Comparison of ENCODE assay signal across 18 mouse cellular contexts in genomic region chr2:121268446-121268845, GRCm38 (mm10). TPM values are rescaled to one million over a fixed set of nuclear protein-coding genes. Genes with fewer than 3 reads are reported as not detected.
DNase-seq lines count a peak whose midpoint lies in the region; ATAC-seq lines count a peak whose summit lies in the region.
"Had no signal": no experiment of that assay in that cellular context is flagged by ENCODE, and none has a peak within 500 bp of the region (broad histone marks: within the 10 kb centered on the region; RNA-seq: fewer than 3 reads in every experiment).

No protein-coding gene starts in this region.

- no peaks in the 10 kb centered on the region for H3K9me3 ChIP-seq in heart, embryonic 10.5 days
- H3K9me3 ChIP-seq in midbrain, embryonic 12.5 days: no peaks in the 10 kb centered on the region
- H3K9me3 ChIP-seq in midbrain, embryonic 11.5 days (ENCODE audit: control insufficient read depth, low read length): no peaks in the 10 kb centered on the region
- H3K9me3 ChIP-seq in hindbrain, embryonic 13.5 days: no peaks in the 10 kb centered on the region
- no peaks in the 10 kb centered on the region for H3K9me3 ChIP-seq in midbrain, embryonic 15.5 days
- H3K9me3 ChIP-seq: embryonic facial prominence, embryonic 15.5 days; liver, embryonic 12.5 days had no signal

- peaks cover 52% of the 10 kb centered on the region for H3K36me3 ChIP-seq in heart, embryonic 10.5 days
- H3K36me3 ChIP-seq in midbrain, embryonic 12.5 days: peaks cover 45% of the 10 kb centered on the region
- H3K36me3 ChIP-seq in midbrain, embryonic 11.5 days (ENCODE audit: control insufficient read depth, insufficient read depth, low read length): peaks cover 8% of the 10 kb centered on the region
- H3K36me3 ChIP-seq in hindbrain, embryonic 13.5 days: peaks cover 38% of the 10 kb centered on the region
- H3K36me3 ChIP-seq in midbrain, embryonic 15.5 days (replicated peaks): peaks cover 15% of the 10 kb centered on the region; the same call in 1 of the 2 replicates

- ATAC-seq in midbrain, embryonic 12.5 days (ENCODE audit: low FRiP score, low read depth): no peak
- no peak for ATAC-seq in midbrain, embryonic 11.5 days (ENCODE audit: low FRiP score)
- ATAC-seq in hindbrain, embryonic 13.5 days (ENCODE audit: low FRiP score): no peak
- ATAC-seq in midbrain, embryonic 15.5 days (replicated peaks): no peak
- ATAC-seq: forebrain, embryonic 16.5 days; liver, embryonic 12.5 days had no signal

- no peak overlapping the region for H3K9ac ChIP-seq in midbrain, embryonic 12.5 days (replicated peaks)
- no peak overlapping the region for H3K9ac ChIP-seq in midbrain, embryonic 11.5 days (ENCODE audit: low read length)
- peak overlapping the region; percentile 89 for H3K9ac ChIP-seq in hindbrain, embryonic 13.5 days
- no peak overlapping the region for H3K9ac ChIP-seq in midbrain, embryonic 15.5 days
- H3K9ac ChIP-seq: embryonic facial prominence, embryonic 15.5 days; liver, embryonic 12.5 days had no signal

- DNase-seq in heart, embryonic 10.5 days (ENCODE audit: low spot score): peak; percentile 69
- no peak for DNase-seq in heart, postnatal 36 days
- no peak for DNase-seq in midbrain, embryonic 11.5 days (ENCODE audit: low spot score, missing footprints)
- DNase-seq in cerebellum, postnatal 10 days: no peak
- DNase-seq: gastrocnemius, adult 2 months; heart, adult 2 months; heart, postnatal 10 days; kidney, adult 18-20 months; kidney, postnatal 25 days; layer of hippocampus, adult 9-11 months; lung, postnatal 10 days had no signal

- intact Hi-C loops in heart, postnatal 36 days (cut with DNase I): no loop called here

- H3K27ac ChIP-seq in heart, embryonic 10.5 days: no peak overlapping the region
- H3K27ac ChIP-seq in midbrain, embryonic 12.5 days (replicated peaks): no peak overlapping the region
- no peak overlapping the region for H3K27ac ChIP-seq in midbrain, embryonic 11.5 days (ENCODE audit: low read depth, low read length)
- H3K27ac ChIP-seq in hindbrain, embryonic 13.5 days: no peak overlapping the region
- no peak overlapping the region for H3K27ac ChIP-seq in midbrain, embryonic 15.5 days
- H3K27ac ChIP-seq: embryonic facial prominence, embryonic 15.5 days; gastrocnemius, adult 2 months; heart, adult 2 months; liver, embryonic 12.5 days had no signal

- H3K4me1 ChIP-seq in heart, embryonic 10.5 days: peaks cover 16% of the 10 kb centered on the region
- H3K4me1 ChIP-seq in midbrain, embryonic 12.5 days: peaks cover 33% of the 10 kb centered on the region
- H3K4me1 ChIP-seq in midbrain, embryonic 11.5 days (ENCODE audit: control insufficient read depth, insufficient read depth, low read length): peaks cover 22% of the 10 kb centered on the region
- peaks cover 47% of the 10 kb centered on the region for H3K4me1 ChIP-seq in hindbrain, embryonic 13.5 days (replicated peaks)
- peaks cover 45% of the 10 kb centered on the region for H3K4me1 ChIP-seq in midbrain, embryonic 15.5 days

- no peaks in the 10 kb centered on the region for H3K27me3 ChIP-seq in heart, embryonic 10.5 days (ENCODE audit: insufficient read depth, poor library complexity, severe bottlenecking)
- no peaks in the 10 kb centered on the region for H3K27me3 ChIP-seq in midbrain, embryonic 12.5 days
- no peaks in the 10 kb centered on the region for H3K27me3 ChIP-seq in midbrain, embryonic 11.5 days (ENCODE audit: control insufficient read depth, insufficient read depth, low read length)
- H3K27me3 ChIP-seq in hindbrain, embryonic 13.5 days: no peaks in the 10 kb centered on the region
- H3K27me3 ChIP-seq in midbrain, embryonic 15.5 days (replicated peaks): no peaks in the 10 kb centered on the region
- H3K27me3 ChIP-seq: embryonic facial prominence, embryonic 15.5 days; liver, embryonic 12.5 days; megakaryocyte, embryonic 14.5 days had no signal

- WGBS in heart, embryonic 10.5 days: 85% methylated on average over 8 of the region's 8 CpGs
- 85% methylated on average over 8 of the region's 8 CpGs for WGBS in midbrain, embryonic 12.5 days
- WGBS in midbrain, embryonic 11.5 days: 87% methylated on average over 8 of the region's 8 CpGs
- WGBS in hindbrain, embryonic 13.5 days: 82% methylated on average over 8 of the region's 8 CpGs
- WGBS in midbrain, embryonic 15.5 days: 78% methylated on average over 8 of the region's 8 CpGs

- H3K4me3 ChIP-seq in heart, embryonic 10.5 days: no peak overlapping the region
- no peak overlapping the region for H3K4me3 ChIP-seq in midbrain, embryonic 12.5 days
- no peak overlapping the region for H3K4me3 ChIP-seq in midbrain, embryonic 11.5 days (ENCODE audit: low read depth, low read length)
- peak overlapping the region; percentile 19 for H3K4me3 ChIP-seq in hindbrain, embryonic 13.5 days
- H3K4me3 ChIP-seq in midbrain, embryonic 15.5 days: no peak overlapping the region
- H3K4me3 ChIP-seq: embryonic facial prominence, embryonic 15.5 days; gastrocnemius, adult 2 months; heart, adult 2 months; liver, embryonic 12.5 days; megakaryocyte, embryonic 14.5 days had no signal

- H3K4me2 ChIP-seq in midbrain, embryonic 12.5 days (replicated peaks): peak overlapping the region; percentile 78
- H3K4me2 ChIP-seq in midbrain, embryonic 11.5 days: no peak overlapping the region
- peak overlapping the region; percentile 83 for H3K4me2 ChIP-seq in hindbrain, embryonic 13.5 days
- H3K4me2 ChIP-seq in midbrain, embryonic 15.5 days: peak overlapping the region; percentile 23; the same call in 1 of the 2 replicates
- H3K4me2 ChIP-seq: embryonic facial prominence, embryonic 15.5 days; liver, embryonic 12.5 days had no signal

RNA-seq across cellular contexts. Expression of gene Trp53bp1, which starts 2.8 kb away (rescaled TPM):
- polyA plus RNA-seq in heart, embryonic 10.5 days (2016; fragmentation: Nextera tagmentation; extraction: Ambion mirVana): 75.0 and 81.9 TPM in 2 replicates
- total RNA-seq in heart, postnatal 36 days (2021): 10 to 100 TPM; 32.8 to 34.7 TPM
- polyA plus RNA-seq in midbrain, embryonic 12.5 days (2016; fragmentation: Nextera tagmentation; extraction: Ambion mirVana): 230 and 245 TPM in 2 replicates
- polyA plus RNA-seq in midbrain, embryonic 11.5 days (2014; fragmentation: Nextera tagmentation; extraction: Ambion mirVana): 132 and 138 TPM in 2 replicates
- 179 and 194 TPM in 2 replicates for polyA plus RNA-seq in hindbrain, embryonic 13.5 days (2015; fragmentation: Nextera tagmentation; extraction: Ambion mirVana)
- polyA plus RNA-seq in midbrain, embryonic 15.5 days (2015; fragmentation: Nextera tagmentation; extraction: Ambion mirVana): 186 and 214 TPM in 2 replicates

RNA-seq across cellular contexts. Expression of gene Map1a, which starts 21.0 kb away (rescaled TPM):
- polyA plus RNA-seq in heart, embryonic 10.5 days (2016; fragmentation: Nextera tagmentation; extraction: Ambion mirVana): 5.2 and 5.5 TPM in 2 replicates
- total RNA-seq in heart, postnatal 36 days (2021): 1 to 10 TPM; 3.9 to 4.4 TPM
- 14.7 and 16.8 TPM in 2 replicates for polyA plus RNA-seq in midbrain, embryonic 12.5 days (2016; fragmentation: Nextera tagmentation; extraction: Ambion mirVana)
- polyA plus RNA-seq in midbrain, embryonic 11.5 days (2014; fragmentation: Nextera tagmentation; extraction: Ambion mirVana): 11.2 and 14.3 TPM in 2 replicates
- 16.1 and 20.0 TPM in 2 replicates for polyA plus RNA-seq in hindbrain, embryonic 13.5 days (2015; fragmentation: Nextera tagmentation; extraction: Ambion mirVana)
- 22.5 and 27.1 TPM in 2 replicates for polyA plus RNA-seq in midbrain, embryonic 15.5 days (2015; fragmentation: Nextera tagmentation; extraction: Ambion mirVana)
